Comparison of ENCODE assay signal across 8 mouse cellular contexts in the genomic region with DNA sequence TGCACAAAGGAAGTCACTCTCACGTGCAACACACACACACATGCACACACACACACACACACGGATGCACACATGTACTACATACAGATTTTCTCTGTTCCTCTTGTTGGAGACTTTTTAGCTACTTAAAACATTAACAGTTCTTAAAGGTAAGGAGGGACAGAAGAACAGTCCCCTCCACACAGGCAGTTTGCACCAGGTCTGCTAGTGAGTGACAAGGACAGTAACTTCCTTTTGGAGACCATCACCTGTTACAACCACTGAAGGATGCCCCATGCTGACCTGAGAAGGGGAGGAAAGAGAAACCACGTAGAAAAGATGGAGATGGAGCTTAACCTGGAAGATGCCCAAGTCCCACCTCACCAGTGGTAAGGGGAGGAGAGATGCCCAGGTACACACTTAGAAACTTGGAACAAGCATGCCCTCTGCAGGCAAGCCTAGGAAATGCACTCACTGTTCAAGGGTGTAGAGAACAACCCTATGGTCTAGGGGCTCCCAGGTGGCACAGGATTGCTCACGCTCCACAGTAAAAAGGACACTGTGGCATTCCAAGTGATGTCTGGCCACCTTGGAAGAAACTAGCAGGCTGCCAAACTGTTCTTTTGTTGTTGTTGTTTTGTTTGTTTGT. TPM values are rescaled to one million over a fixed set of nuclear protein-coding genes. Genes with fewer than 3 reads are reported as not detected.
DNase-seq lines count a peak whose midpoint lies in the region; ATAC-seq and TF ChIP-seq lines count a peak whose summit lies in the region.

No protein-coding gene starts in this region.

- TF ChIP-seq POLR2A in bone marrow macrophage, adult 2 months (IDR thresholded peaks at IDR 0.05; ENCODE audit: borderline replicate concordance, low read depth, low read length): no peak

- 0 out of 2 replicates have a peak, but pooled peaks have one; percentile 48 for ATAC-seq in erythroid progenitor cell, adult 5-6 weeks (replicated peaks; ENCODE audit: low FRiP score, poor library complexity, severe bottlenecking)
- peak; percentile 50; the same call in 1 of the 2 replicates for ATAC-seq in lung, postnatal 0 days

- whole genome bisulfite sequencing in hindbrain, embryonic 10.5 days: 60% methylated on average over 4 of the region's 4 CpGs
- 57% methylated on average over 4 of the region's 4 CpGs for WGBS in lung, postnatal 0 days

- H3K36me3 ChIP-seq in E14TG2a.4 (ENCODE audit: insufficient read depth, low read length): no peaks in the 10 kb centered on the region
- H3K36me3 ChIP-seq in hindbrain, embryonic 10.5 days: no peaks in the 10 kb centered on the region
- no peaks in the 10 kb centered on the region for H3K36me3 ChIP-seq in lung, postnatal 0 days (ENCODE audit: insufficient read depth, low read length)

- TF ChIP-seq CTCF in E14TG2a.4 (conservative IDR thresholded peaks at IDR 0.05; ENCODE audit: low read length): peak; percentile 72
- peak; percentile 94 for TF ChIP-seq CTCF in bone marrow macrophage, adult 2 months (IDR thresholded peaks at IDR 0.05; ENCODE audit: low read depth, low read length)
- TF ChIP-seq CTCF in lung, postnatal 0 days (IDR thresholded peaks at IDR 0.05): peak; percentile 94

- no peak for TF ChIP-seq EP300 in lung, postnatal 0 days (IDR thresholded peaks at IDR 0.05)

- DNase-seq in hindbrain, embryonic 10.5 days (ENCODE audit: low spot score): peak; percentile 77
- DNase-seq in layer of hippocampus, adult 8-10 months (ENCODE audit: low spot score in 2 of 2): peak; percentile 31 to 80
- peak; percentile 62 for DNase-seq in lung, postnatal 0 days (ENCODE audit: low spot score)
- peak; percentile 63 for DNase-seq in ovary, postnatal 36 days (ENCODE audit: low spot score)
- DNase-seq in thymus, postnatal 25 days: peak; percentile 86

- no peak overlapping the region for H3K4me2 ChIP-seq in lung, postnatal 0 days (replicated peaks; ENCODE audit: low read depth, low read length)

- no peaks in the 10 kb centered on the region for H3K4me1 ChIP-seq in E14TG2a.4 (replicated peaks; ENCODE audit: low read depth, low read length)
- H3K4me1 ChIP-seq in bone marrow macrophage, adult 2 months (ENCODE audit: control insufficient read depth, insufficient read depth, low read length): no peaks in the 10 kb centered on the region
- no peaks in the 10 kb centered on the region for H3K4me1 ChIP-seq in hindbrain, embryonic 10.5 days (replicated peaks)
- peaks cover 3% of the 10 kb centered on the region; the same call in 1 of the 2 replicates for H3K4me1 ChIP-seq in lung, postnatal 0 days (ENCODE audit: insufficient read depth, low read depth, low read length)

- H3K9me3 ChIP-seq in E14TG2a.4 (ENCODE audit: low read length): no peaks in the 10 kb centered on the region
- no peaks in the 10 kb centered on the region for H3K9me3 ChIP-seq in hindbrain, embryonic 10.5 days
- H3K9me3 ChIP-seq in lung, postnatal 0 days (ENCODE audit: low read length): no peaks in the 10 kb centered on the region

- no peak overlapping the region for H3K9ac ChIP-seq in lung, postnatal 0 days (replicated peaks; ENCODE audit: low read depth)

- H3K4me3 ChIP-seq in E14TG2a.4 (replicated peaks; ENCODE audit: low read length): no peak overlapping the region
- H3K4me3 ChIP-seq in bone marrow macrophage, adult 2 months (ENCODE audit: insufficient read depth, low read length): no peak overlapping the region
- no peak overlapping the region for H3K4me3 ChIP-seq in hindbrain, embryonic 10.5 days
- H3K4me3 ChIP-seq in lung, postnatal 0 days (ENCODE audit: low read depth, low read length): no peak overlapping the region

- H3K27me3 ChIP-seq in E14TG2a.4 (ENCODE audit: insufficient read depth, low read length): no peaks in the 10 kb centered on the region; the same call in 1 of the 2 replicates
- no peaks in the 10 kb centered on the region for H3K27me3 ChIP-seq in hindbrain, embryonic 10.5 days (ENCODE audit: insufficient read depth, poor library complexity, severe bottlenecking)
- no peaks in the 10 kb centered on the region for H3K27me3 ChIP-seq in lung, postnatal 0 days (replicated peaks; ENCODE audit: insufficient read depth, low read length)

- no peak overlapping the region for H3K27ac ChIP-seq in bone marrow macrophage, adult 2 months (ENCODE audit: insufficient read depth, low read depth, low read length)
- H3K27ac ChIP-seq in hindbrain, embryonic 10.5 days: no peak overlapping the region
- no peak overlapping the region for H3K27ac ChIP-seq in lung, postnatal 0 days (ENCODE audit: low read length)

RNA-seq across cellular contexts. Expression of a gene that starts 39.2 kb away (rescaled TPM):
- polyA plus RNA-seq in bone marrow macrophage, adult 2 months (2012; ENCODE audit: insufficient read depth, insufficient read length, missing spikeins): 12.2 and 13.8 TPM in 2 replicates
- 149 TPM in 2 replicates for total RNA-seq in erythroid progenitor cell, adult 5-6 weeks (2015; ENCODE audit: low replicate concordance)
- total RNA-seq in erythroid progenitor cell, adult 5-6 weeks (2017; ENCODE audit: low replicate concordance): 185 and 206 TPM in 2 replicates
- polyA plus RNA-seq in hindbrain, embryonic 10.5 days (2016; fragmentation: Nextera tagmentation; extraction: Ambion mirVana): 7.1 and 7.4 TPM in 2 replicates
- 10 to 100 TPM; 72.9 to 94.9 (median 82.4) TPM for total RNA-seq in layer of hippocampus, adult 8-10 months (2022)
- 14.4 and 16.6 TPM in 2 replicates for polyA plus RNA-seq in lung, postnatal 0 days (2015; fragmentation: Nextera tagmentation; extraction: Ambion mirVana)
